Mouse (Mus musculus): ENCODE results near the gene Pnmal1. TPM values are rescaled to one million over a fixed set of nuclear protein-coding genes. Genes with fewer than 3 reads are reported as not detected.

The Pnmal1 gene
- polyA plus RNA-seq, 1 experiment from 2014 or later = 53.1 TPM

DNA sequence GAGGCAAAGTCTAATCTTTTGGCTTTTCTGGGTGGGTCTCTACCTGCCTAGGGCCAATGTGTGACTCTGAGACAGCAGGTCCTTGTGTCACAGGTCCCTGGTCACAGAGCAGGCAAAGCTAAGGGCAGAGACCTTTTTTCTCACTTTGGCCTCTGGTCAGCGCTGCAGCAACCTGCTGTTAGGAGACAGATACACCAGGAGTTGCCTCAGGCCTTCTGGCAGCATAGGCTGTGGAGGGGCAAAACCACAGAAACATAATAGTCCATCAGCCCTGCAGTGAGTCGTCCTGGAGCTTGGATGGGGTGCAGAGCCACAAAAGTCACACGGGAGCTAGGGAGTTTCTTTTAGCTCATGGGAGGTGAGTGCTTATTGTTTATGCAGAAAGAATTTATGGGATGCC lies 40.8 kb upstream of the Pnmal1 start:
- 74% methylated on average over 3 of the region's 3 CpGs for WGBS
- Histone ChIP-seq H3K27ac (replicated peaks) (no peak overlapping the region), H3K9ac (replicated peaks) (no peak overlapping the region), H3K9me3 (no peaks in the 10 kb centered on the region), H3K4me2 (replicated peaks) (no peak overlapping the region), H3K4me1 (peaks cover 44% of the 10 kb centered on the region), H3K36me3 (peaks cover 50% of the 10 kb centered on the region), H3K27me3 (no peaks in the 10 kb centered on the region), H3K4me3 (no peak overlapping the region)
- no peak for ATAC-seq (replicated peaks)

DNA sequence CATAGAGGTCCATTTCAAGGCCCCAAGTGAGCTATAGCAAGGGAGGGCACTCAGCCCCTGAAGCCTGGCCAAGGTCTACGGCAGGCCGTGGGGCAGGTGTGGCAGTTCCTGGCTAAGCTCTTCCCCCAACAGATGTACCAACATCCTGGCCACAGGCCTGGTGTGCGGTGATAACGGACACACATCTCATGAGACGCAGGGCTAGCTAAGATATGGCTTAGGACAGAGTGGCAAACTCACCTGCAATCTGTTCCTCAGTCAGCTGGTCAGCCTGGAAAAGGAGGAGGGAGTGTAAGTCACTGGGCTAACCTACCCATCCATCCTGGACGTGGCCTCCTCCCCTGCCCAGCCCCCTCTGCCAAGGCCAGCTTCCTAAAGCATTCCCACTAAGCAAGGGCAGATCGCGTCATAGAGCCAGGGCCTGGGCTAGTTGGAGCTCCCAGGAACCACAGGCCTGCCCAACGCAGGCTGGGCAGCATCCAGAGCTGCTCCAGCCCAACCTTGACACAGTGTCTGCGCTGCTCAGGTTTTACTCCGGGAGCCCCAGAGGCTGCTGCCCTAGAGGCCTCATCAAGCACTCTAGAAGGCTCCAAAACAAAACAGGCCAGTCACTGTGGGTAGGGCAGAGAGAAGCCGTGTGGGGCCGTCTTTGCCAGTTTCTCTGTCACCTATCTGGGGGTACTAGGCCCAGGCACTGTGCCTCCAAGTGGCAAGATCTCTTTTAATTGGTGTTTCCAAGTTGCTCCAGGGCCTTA lies 39.9 kb upstream of the Pnmal1 start:
- Histone ChIP-seq H3K9me3 (no peaks in the 10 kb centered on the region), H3K4me1 (peaks cover 44% of the 10 kb centered on the region), H3K9ac (replicated peaks) (0 out of 2 replicates have a peak overlapping the region, but pooled peaks have one; percentile 27), H3K27me3 (no peaks in the 10 kb centered on the region), H3K4me3 (0 out of 2 replicates have a peak overlapping the region, but pooled peaks have one; percentile 4), H3K36me3 (peaks cover 45% of the 10 kb centered on the region), H3K4me2 (replicated peaks) (peak overlapping the region; percentile 85), H3K27ac (replicated peaks) (no peak overlapping the region; the same call in 1 of the 2 replicates)
- ATAC-seq (replicated peaks) = no peak
- WGBS = 75% methylated on average over 13 of the region's 13 CpGs

DNA sequence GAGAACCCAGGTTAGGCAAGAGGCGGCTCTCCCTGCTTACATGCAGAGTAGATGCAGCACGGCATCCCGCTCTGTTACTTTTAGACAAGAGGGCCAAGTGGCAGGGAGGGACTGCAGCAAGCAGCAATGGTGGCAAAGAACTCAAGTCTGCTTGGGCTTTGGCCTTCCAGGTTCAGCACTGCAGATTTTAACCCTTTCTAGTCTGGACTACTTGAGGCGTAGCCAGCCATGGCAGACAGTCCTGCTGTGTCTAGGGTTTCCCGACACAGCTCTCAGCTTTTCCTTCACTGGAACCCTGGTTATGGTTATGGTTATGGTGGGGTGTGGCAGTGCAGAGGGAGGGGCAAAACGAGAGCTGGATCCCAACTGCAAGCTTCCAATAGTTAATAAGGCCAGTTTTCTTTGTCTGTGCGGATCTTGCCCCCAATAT lies 39.3 kb upstream of the Pnmal1 start:
- Histone ChIP-seq H3K4me3 (0 out of 2 replicates have a peak overlapping the region, but pooled peaks have one; percentile 4), H3K27ac (replicated peaks) (no peak overlapping the region; the same call in 1 of the 2 replicates)

GRCm38 (mm10) chr7:16920818-16921791 lies 38.4 kb upstream of the Pnmal1 start:
- H3K9ac ChIP-seq (replicated peaks) = peak overlapping the region; percentile 92
- WGBS = 37% methylated on average over 21 of the region's 21 CpGs
- H3K27ac ChIP-seq (replicated peaks) = peak overlapping the region; percentile 99
- peaks cover 31% of the 10 kb centered on the region for H3K36me3 ChIP-seq
- H3K4me2 ChIP-seq (replicated peaks) = peak overlapping the region; percentile 85
- no peaks in the 10 kb centered on the region for H3K27me3 ChIP-seq
- no peaks in the 10 kb centered on the region for H3K9me3 ChIP-seq
- no peak for ATAC-seq (replicated peaks)
- peak overlapping the region; percentile 58 for H3K4me3 ChIP-seq
- H3K4me1 ChIP-seq = peaks cover 46% of the 10 kb centered on the region

More for the DNA sequence above, 39.3 kb upstream of the Pnmal1 start:
- Histone ChIP-seq H3K9ac (replicated peaks) (no peak overlapping the region), H3K36me3 (peaks cover 39% of the 10 kb centered on the region), H3K4me1 (peaks cover 46% of the 10 kb centered on the region), H3K4me2 (replicated peaks) (peak overlapping the region; percentile 85), H3K27me3 (no peaks in the 10 kb centered on the region), H3K9me3 (no peaks in the 10 kb centered on the region)
- no peak for ATAC-seq (replicated peaks)
- WGBS = 77% methylated on average over 7 of the region's 7 CpGs

- no peak for ATAC-seq (replicated peaks)
- Histone ChIP-seq H3K9me3 (no peaks in the 10 kb centered on the region), H3K27me3 (no peaks in the 10 kb centered on the region), H3K4me3 (peak overlapping the region; percentile 58), H3K36me3 (peaks cover 24% of the 10 kb centered on the region), H3K4me2 (replicated peaks) (peak overlapping the region; percentile 85), H3K9ac (replicated peaks) (peak overlapping the region; percentile 92), H3K27ac (replicated peaks) (peak overlapping the region; percentile 99), H3K4me1 (peaks cover 46% of the 10 kb centered on the region)
- WGBS = 26% methylated on average over 6 of the region's 6 CpGs
Observed at GRCm38 (mm10) chr7:16921881-16922335, 37.6 kb upstream of the Pnmal1 start.

GRCm38 (mm10) chr7:16922360-16922973 lies 37.0 kb upstream of the Pnmal1 start:
- Histone ChIP-seq H3K4me2 (replicated peaks) (peak overlapping the region; percentile 85), H3K27ac (replicated peaks) (peak overlapping the region; percentile 99), H3K27me3 (no peaks in the 10 kb centered on the region), H3K9me3 (no peaks in the 10 kb centered on the region), H3K36me3 (peaks cover 18% of the 10 kb centered on the region), H3K4me1 (peaks cover 46% of the 10 kb centered on the region), H3K4me3 (peak overlapping the region; percentile 58), H3K9ac (replicated peaks) (peak overlapping the region; percentile 92)
- ATAC-seq (replicated peaks) = no peak
- 31% methylated on average over 10 of the region's 10 CpGs for WGBS

GRCm38 (mm10) chr7:16923283-16924036 lies 36.0 kb upstream of the Pnmal1 start:
- Histone ChIP-seq H3K4me2 (replicated peaks) (peak overlapping the region; percentile 85), H3K9ac (replicated peaks) (peak overlapping the region; percentile 92), H3K36me3 (peaks cover 9% of the 10 kb centered on the region; the same call in 1 of the 2 replicates), H3K9me3 (no peaks in the 10 kb centered on the region), H3K27me3 (no peaks in the 10 kb centered on the region), H3K4me1 (peaks cover 41% of the 10 kb centered on the region), H3K27ac (replicated peaks) (peak overlapping the region; percentile 99), H3K4me3 (peak overlapping the region; percentile 58)
- under 1% methylated on average over 56 of the region's 57 CpGs for whole genome bisulfite sequencing
- peak; percentile 74 for ATAC-seq (replicated peaks)

- peaks cover 38% of the 10 kb centered on the region for H3K4me1 ChIP-seq
- H3K9ac ChIP-seq (replicated peaks) = peak within 1 kb of the TSS; percentile 92
- H3K4me3 ChIP-seq = peak within 1 kb of the TSS; percentile 58
- 1% methylated on average over 64 of the region's 64 CpGs for WGBS
- H3K27me3 ChIP-seq = no peaks in the 10 kb centered on the region
- peak within 1 kb of the TSS; percentile 99 for H3K27ac ChIP-seq (replicated peaks)
- ATAC-seq (replicated peaks) = peak; percentile 94
- no peaks in the 10 kb centered on the region for H3K9me3 ChIP-seq
- H3K4me2 ChIP-seq (replicated peaks) = peak within 1 kb of the TSS; percentile 85
- peaks cover 4% of the 10 kb centered on the region; the same call in 1 of the 2 replicates for H3K36me3 ChIP-seq
Observed at GRCm38 (mm10) chr7:16924037-16924834, 35.2 kb upstream of the Pnmal1 start, which contains the start of gene Calm3. Calm3 (minus strand) TSS chr7:16924114.

DNA sequence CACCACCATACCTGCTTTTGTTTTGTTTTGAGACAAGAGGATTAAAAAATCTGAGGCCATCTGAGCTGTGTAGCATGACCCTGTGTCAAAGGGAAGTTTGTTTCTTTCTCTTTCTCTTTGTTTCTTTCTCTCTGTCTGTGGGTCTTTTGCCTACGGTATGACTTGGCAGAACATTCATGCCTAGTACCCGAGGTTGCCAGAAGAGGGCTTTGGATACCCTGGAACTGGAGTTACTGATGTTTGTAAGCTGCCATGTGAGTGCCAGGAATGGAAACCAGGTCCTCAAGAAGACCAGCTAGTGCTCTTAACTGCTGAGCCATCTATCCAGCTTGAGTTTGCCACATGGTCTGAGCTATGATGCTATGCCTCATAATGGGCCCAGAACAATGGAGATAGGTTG lies 31.1 kb upstream of the Pnmal1 start:
- Histone ChIP-seq H3K36me3 (no peaks in the 10 kb centered on the region), H3K9me3 (no peaks in the 10 kb centered on the region), H3K4me3 (no peak overlapping the region), H3K4me2 (replicated peaks) (no peak overlapping the region), H3K27ac (replicated peaks) (no peak overlapping the region), H3K4me1 (peaks cover 25% of the 10 kb centered on the region), H3K27me3 (no peaks in the 10 kb centered on the region), H3K9ac (replicated peaks) (no peak overlapping the region)
- no peak for ATAC-seq (replicated peaks)
- WGBS = 44% methylated on average over 2 of the region's 2 CpGs

DNA sequence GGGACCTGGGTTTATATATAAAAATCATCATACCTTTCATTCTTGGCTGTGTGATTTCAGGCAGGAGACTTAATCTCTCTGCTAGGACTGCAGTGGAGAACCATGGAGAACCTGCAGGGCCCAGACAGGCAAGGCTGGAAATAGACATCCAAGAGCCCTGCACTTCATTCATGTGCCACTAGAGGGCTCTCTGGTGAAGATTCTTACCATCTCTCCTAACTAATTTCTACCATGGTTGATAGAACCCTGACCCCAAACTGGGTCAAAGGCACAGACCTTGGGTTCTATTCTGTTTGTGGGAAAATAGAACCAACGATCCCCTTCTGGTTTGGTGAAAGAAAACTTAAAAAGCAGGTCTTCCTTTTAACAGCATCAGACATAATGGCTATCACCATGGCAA lies 28.6 kb upstream of the Pnmal1 start:
- ATAC-seq (replicated peaks) = 0 out of 2 replicates have a peak, but pooled peaks have one; percentile 14
- 5% methylated on average over 1 of the region's 1 CpGs for WGBS
- peak overlapping the region; percentile 46 for H3K27ac ChIP-seq (replicated peaks)
- no peak overlapping the region for H3K4me3 ChIP-seq
- H3K9me3 ChIP-seq = no peaks in the 10 kb centered on the region
- no peak overlapping the region for H3K9ac ChIP-seq (replicated peaks)
- H3K4me1 ChIP-seq = peaks cover 31% of the 10 kb centered on the region
- no peaks in the 10 kb centered on the region for H3K27me3 ChIP-seq
- no peaks in the 10 kb centered on the region for H3K36me3 ChIP-seq
- H3K4me2 ChIP-seq (replicated peaks) = no peak overlapping the region

All from forebrain, embryonic 15.5 days (tissue).